Mouse (Mus musculus): ENCODE results near the gene Sf3b5.
"Not testable (repeated sequence)": the region's sequence is repeated elsewhere in the genome, so short reads cannot be mapped to it uniquely, and the experiment has no call there.

The Sf3b5 gene

GRCm38 (mm10) chr10:13007876-13008736 is 3.0 kb downstream of the Sf3b5 start:
- peak; percentile 94 for DNase-seq (ENCODE audit: inconsistent ontology term)

- no peak for DNase-seq (ENCODE audit: inconsistent ontology term)
These were observed 3.6 kb downstream of the Sf3b5 start for GRCm38 (mm10) chr10:13008737-13009121.

- DNase-seq (ENCODE audit: inconsistent ontology term): no peak
These were observed 8.9 kb downstream of the Sf3b5 start for GRCm38 (mm10) chr10:13014026-13014425.

GRCm38 (mm10) chr10:13016573-13016972 is 11.4 kb downstream of the Sf3b5 start:
- peak; percentile 65 for DNase-seq (ENCODE audit: inconsistent ontology term)

- DNase-seq (ENCODE audit: inconsistent ontology term): peak; percentile 17
These were observed 13.4 kb downstream of the Sf3b5 start for GRCm38 (mm10) chr10:13018510-13018909.

GRCm38 (mm10) chr10:13019026-13019425 is 13.9 kb downstream of the Sf3b5 start:
- no peak for DNase-seq (ENCODE audit: inconsistent ontology term)

GRCm38 (mm10) chr10:13022103-13022502 is 17.0 kb downstream of the Sf3b5 start:
- DNase-seq (ENCODE audit: inconsistent ontology term): no peak

GRCm38 (mm10) chr10:13023985-13024384 is 18.8 kb downstream of the Sf3b5 start:
- DNase-seq (ENCODE audit: inconsistent ontology term): not testable (repeated sequence)

GRCm38 (mm10) chr10:13027702-13028101 is 22.6 kb downstream of the Sf3b5 start:
- no peak for DNase-seq (ENCODE audit: inconsistent ontology term)

- no peak for DNase-seq (ENCODE audit: inconsistent ontology term)
These were observed 23.1 kb downstream of the Sf3b5 start for GRCm38 (mm10) chr10:13028215-13028614.

- DNase-seq (ENCODE audit: inconsistent ontology term): no peak
These were observed 24.3 kb downstream of the Sf3b5 start for GRCm38 (mm10) chr10:13029416-13029815.

GRCm38 (mm10) chr10:13035270-13035669 is 30.1 kb downstream of the Sf3b5 start:
- no peak for DNase-seq (ENCODE audit: inconsistent ontology term)

- DNase-seq (ENCODE audit: inconsistent ontology term): no peak
These were observed 34.6 kb downstream of the Sf3b5 start for GRCm38 (mm10) chr10:13039637-13040174.

- DNase-seq (ENCODE audit: inconsistent ontology term): no peak
These were observed 39.5 kb downstream of the Sf3b5 start for GRCm38 (mm10) chr10:13044659-13045058.

- no peak for DNase-seq (ENCODE audit: inconsistent ontology term)
These were observed 42.7 kb downstream of the Sf3b5 start for GRCm38 (mm10) chr10:13047816-13048215.

- no peak for DNase-seq (ENCODE audit: inconsistent ontology term)
These were observed 51.8 kb downstream of the Sf3b5 start for GRCm38 (mm10) chr10:13056863-13057381.
